Mouse (Mus musculus): ENCODE measurements around the gene Klhl26.

The Klhl26 gene

DNA sequence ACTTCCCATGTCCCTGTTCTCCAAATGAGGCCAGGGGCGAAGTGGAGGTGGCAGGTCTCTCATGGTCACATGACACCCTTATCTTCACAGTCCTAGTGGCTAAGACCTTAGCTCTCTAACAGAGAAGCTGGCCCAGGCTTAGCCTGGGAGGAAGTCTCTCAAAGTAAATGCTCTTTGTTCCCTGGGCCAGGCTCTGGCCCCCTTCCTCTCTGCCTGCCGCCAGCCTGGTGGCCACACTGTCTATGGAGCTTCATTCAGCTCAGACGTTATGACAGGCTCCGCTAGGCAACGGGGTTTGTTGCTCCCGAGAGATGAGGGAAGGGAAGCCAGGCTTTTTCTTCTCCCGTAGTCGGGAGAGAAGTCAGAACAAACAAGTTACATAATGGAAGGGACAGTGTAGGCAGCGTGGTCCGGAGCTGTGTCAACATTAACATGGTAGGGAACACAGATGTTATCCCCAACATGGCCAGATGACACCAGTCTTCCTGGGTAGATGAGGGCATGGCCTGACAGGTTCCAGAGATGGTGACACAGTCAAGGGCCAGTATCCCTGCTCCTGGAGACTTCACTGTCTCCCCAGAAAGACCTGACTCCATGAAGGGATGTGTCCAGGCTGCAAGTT lies 7.4 kb downstream of the Klhl26 start:
- DNase-seq, result no peak

DNA sequence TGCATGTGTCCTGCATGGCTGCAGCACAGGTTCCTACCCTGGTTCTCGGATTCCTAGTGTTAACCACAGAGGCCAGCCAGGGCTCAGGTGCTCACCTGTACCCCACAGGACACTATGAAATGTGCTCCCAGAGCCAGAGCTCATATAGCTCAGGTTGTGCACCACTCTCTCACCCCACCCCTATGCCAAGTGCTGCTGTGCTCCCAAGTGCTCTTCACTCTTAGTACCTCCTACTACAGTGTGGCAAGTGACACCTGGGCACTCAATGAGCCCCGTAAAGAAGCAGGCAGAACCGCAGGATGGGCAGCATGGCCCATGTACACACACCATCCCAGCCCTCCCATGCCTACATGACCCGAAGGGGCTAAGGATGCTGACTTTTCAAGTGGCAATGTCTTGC lies 8.0 kb downstream of the Klhl26 start:
- no peak for DNase-seq

DNA sequence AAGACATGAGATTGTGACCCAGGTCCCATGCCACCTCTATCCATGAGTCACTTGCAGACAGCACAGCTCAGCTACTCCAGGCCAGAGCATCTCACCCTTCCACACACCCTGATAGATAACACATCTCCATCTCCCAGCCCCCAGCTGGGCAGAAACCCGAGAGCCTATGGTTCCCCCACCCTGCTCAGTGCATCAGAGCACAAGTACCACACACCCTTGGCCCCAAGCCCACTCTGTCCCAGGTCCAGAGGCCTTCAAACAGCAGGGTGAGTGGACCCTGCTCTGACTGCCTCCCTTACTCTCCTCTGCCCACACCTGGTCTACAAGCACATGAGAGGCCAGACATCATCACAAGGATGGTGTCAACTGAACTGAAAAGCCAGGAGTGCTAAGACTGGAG lies 8.9 kb downstream of the Klhl26 start:
- no peak for DNase-seq

DNA sequence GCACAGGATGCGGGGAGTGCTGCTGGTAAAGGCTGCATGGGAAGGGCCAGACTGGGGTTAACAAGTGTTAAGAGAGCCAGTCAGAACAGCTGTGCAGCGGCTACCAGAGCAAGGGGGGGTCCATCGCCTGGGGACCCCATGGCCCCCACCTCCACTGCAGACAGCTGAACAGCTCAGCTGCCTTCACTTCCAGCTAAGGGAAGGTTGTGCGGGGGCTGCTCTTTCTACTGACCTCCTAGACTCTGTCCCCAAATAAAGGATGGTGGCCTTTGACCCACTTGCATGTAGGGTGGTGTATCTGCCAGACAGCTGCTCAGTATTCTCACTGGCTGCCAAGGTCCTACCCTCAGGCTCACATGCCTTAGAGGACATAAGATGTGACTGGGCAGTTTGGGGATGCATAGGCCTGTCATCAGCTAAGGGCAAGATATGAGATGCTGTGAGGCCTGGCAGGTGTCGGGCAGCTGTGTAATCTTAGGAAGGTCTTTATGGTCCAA lies 9.5 kb downstream of the Klhl26 start:
- no peak for DNase-seq

DNA sequence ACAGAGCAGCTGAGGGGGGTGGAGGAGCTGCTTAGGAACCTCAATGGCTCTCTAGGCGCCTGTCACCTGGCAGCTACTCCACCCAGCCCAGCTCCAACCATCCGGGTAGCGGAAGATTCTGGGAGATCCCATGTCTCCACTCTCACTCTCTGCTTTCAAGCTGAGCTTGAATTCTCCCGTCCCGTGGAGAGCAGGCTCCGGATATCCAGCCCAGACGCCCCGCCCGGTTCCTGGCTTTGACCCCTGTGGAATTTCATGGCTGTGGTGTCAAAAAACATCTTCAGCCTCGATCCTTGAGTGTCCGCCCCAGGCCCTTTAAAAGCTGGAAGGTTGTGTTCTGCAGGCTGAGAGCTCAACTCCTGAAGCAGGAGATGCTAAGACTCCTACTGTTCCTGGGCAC lies 10.0 kb downstream of the Klhl26 start:
- no peak for DNase-seq

GRCm38 (mm10) chr8:70466305-70466704 lies 10.5 kb downstream of the Klhl26 start:
- no peak for DNase-seq

GRCm38 (mm10) chr8:70465701-70466100 lies 11.1 kb downstream of the Klhl26 start:
- no peak for DNase-seq

DNA sequence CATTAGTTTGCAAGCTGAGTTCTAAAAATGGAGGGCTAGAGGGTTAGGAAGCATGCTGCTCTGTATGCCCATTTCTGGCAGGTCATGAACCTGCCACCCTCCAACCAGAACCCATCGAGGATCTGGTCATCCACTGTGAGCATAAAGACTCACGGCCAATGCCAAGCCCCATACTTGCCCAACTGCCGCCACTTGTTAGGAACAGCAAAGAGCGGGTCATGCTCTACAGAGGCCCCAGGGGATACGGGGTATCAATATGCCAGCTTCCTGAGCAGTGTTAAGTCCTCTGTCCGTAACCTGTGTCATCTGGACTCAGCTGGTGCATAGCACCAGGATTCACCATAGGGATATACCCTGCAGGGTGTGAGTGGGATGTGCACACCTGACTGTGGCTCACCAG lies 12.6 kb downstream of the Klhl26 start:
- DNase-seq, result no peak

DNA sequence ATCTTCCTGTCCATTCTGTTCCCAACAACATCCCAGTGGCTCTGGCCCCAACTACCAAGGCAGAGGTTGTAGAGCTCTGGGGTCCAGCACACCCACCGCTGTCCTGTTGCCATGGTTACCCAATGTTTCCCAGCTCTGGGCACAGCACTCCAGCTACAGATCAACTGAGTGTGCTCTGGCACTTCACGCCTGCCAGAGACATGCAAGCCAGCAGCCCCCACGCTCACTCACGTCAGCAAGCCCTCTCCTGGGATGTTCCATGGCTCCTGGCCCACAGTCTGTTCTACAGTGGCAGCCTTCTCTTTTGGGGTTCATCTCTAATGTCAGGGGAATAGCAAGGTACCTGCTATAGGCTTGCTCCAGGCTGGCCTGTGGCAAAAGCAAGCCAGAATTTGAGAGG lies 13.5 kb downstream of the Klhl26 start:
- no peak for DNase-seq

- DNase-seq, result no peak
These were observed 14.3 kb downstream of the Klhl26 start for GRCm38 (mm10) chr8:70462516-70462813.

GRCm38 (mm10) chr8:70461765-70462515 lies 14.8 kb downstream of the Klhl26 start:
- DNase-seq, result no peak

DNA sequence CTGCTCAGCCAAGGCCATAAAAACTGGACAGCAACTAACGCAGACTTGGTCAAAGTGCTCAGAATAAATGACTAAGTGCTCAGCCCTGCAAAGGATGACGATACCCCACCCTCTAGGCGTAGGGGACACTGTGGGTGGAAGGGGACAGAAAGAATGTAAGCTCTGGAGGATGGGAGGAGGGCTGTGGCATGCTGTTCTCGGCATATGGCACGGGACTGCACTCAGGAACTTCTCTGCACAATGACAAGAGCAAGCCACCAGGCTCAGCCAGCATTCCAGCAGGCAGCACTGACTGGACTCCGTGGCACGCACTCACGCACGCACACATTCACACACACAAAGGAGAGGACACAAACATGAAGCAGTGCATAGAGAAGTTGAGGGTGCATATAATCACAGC lies 16.2 kb downstream of the Klhl26 start:
- DNase-seq, result no peak

DNA sequence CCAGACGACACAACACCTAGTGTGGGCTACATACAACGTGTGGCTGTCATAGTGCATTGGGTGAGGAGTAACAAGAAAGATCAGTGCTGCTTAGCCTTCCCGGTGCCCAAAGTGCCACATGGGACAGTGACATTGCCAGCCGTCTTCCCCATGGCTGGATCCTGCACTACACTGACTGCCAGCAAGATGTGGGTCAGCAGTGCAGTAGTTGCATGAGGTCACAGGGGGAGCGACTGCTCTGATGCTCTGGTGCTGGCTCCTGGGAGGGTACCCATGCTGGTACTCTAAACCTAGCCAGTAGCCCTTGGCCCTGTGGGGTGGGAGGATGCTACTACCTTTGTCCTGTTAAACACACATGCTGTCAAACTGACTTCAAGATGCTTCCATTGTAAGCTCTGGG lies 16.6 kb downstream of the Klhl26 start:
- no peak for DNase-seq

GRCm38 (mm10) chr8:70459636-70460035 lies 17.1 kb downstream of the Klhl26 start:
- DNase-seq, result no peak

DNA sequence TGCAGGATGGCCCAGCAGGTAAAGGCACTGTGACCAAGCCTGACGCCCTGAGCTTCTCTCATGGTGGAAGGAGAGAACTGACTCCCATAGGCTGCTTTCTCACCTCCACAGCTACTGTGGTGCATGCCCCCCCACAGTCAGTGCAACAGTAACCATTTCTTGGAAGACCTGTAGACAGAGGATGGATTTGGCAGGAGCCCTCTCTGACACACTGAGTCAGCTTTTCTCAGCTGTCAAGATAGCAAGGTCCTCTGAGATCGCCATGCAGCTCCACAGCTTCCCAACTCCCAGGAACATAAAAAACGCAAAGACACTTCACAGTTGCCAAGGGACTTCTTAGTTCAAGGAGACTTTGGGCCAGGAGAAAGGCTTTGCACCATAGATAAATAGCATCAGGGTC lies 18.3 kb downstream of the Klhl26 start:
- no peak for DNase-seq

DNA sequence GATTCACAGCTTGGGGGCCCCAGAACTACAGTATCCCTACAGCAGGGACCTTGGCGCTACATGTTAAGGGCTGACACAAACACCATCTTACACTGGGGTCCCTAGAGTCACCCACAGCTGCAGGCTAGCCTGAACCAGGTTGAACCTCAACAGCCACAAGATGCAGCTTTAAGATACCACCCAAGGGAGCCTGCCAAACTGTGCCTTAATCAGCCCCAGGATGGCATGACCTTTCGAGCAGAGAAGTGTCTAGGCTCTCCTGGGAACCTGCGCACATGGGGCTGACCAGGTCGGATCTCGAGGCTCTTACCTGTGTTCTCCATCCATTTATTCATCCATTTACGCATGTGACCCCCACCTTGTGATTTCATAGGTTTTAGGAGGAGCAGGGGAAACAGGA lies 18.9 kb downstream of the Klhl26 start:
- no peak for DNase-seq

DNA sequence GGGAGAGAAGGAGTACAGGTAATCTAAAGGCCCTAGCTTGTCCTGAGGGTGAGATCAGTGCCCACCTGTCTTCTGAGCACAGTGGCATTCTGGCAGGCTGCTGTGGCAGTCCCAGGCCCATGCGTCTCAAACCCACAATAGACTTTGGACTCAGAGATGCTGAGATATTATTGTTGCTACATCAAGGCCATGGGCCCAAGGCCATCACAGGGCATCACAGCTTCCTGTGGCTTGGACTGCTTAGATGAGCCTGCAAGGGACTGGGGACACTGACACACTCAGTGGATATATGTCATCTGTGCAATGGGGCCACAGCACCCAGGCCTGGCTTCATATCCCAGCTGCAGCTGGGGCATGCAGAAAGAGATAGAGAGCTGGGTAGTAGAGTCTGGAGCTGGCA lies 19.8 kb downstream of the Klhl26 start:
- DNase-seq, result no peak

DNA sequence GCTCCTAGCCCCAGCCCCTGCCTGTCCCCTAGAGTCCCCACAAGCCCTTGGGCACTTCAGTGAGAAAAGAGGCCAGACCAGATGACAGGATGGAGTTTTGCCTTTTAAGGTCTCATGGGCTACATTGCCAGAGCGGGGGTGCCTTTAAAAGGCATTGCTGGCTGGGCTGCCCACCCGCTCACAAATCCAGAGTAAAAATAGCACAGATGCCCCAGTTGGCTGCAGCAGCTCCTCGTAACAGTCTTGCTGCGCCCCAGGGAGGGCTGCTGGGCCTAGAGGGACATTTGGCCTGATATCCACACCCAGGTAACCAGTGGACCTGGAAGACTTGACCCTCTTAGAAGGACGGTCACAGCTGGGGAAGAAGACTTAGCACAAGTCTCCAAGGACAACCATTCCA lies 22.9 kb downstream of the Klhl26 start:
- DNase-seq, result no peak

GRCm38 (mm10) chr8:70452196-70452966 lies 24.4 kb downstream of the Klhl26 start:
- no peak for DNase-seq

DNA sequence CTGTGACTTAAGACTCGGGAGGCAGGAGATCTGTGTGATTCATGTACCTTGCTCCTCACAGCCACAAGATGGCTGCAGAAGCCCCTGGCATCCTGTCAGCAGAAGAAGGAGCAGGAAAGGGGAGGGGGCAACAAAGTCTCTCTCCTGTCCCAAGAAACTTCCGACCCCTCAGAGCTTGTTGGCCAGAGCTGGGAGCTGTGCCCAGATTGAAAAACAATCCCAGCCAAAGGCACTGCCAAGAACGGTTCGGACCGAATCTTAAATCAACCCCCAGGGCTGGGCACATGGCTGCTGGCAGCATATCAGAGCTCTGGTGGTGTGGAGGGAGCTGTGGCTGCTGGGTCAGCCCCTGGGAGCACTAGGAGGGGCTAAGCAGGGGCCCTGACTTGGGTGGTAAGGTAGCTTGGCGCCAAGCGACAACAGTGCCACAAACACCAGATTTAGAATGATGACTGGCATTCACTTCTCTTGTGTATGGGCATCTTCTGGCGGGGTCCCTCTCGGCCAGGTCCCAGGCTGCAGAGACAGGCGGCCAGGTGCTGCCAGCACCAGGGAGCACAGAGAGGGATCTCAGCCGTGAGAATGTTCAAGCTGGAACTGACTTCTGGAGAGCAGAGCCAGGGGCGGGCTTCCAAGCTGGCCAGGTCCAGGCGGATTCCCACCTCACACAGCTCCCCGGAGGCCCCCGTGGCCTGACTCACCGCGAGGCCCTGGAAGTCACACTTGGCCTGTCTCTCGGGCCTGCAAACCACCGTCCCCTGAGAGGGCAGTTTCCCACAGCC lies 28.9 kb downstream of the Klhl26 start:
- DNase-seq, result no peak

- DNase-seq, result no peak
These were observed 30.8 kb downstream of the Klhl26 start for GRCm38 (mm10) chr8:70445988-70446387.

- no peak for DNase-seq
These were observed 33.4 kb downstream of the Klhl26 start for GRCm38 (mm10) chr8:70443326-70443725.

- DNase-seq, result no peak
These were observed 35.2 kb downstream of the Klhl26 start for GRCm38 (mm10) chr8:70441565-70441964.

Data from embryo, embryonic 11 days (tissue).